Mouse (Mus musculus): ENCODE data around the gene Maml1. TPM values are rescaled to one million over a fixed set of nuclear protein-coding genes. Genes with fewer than 3 reads are reported as not detected.
"Not testable (repeated sequence)": the region's sequence is repeated elsewhere in the genome, so short reads cannot be mapped to it uniquely, and the experiment has no call there.

Maml1 gene
- polyA plus RNA-seq, 1 experiment from 2014 or later = 3.2 TPM

- no peak overlapping the region for H3K4me2 ChIP-seq
- H3K9me3 ChIP-seq = no peaks in the 10 kb centered on the region
- peaks cover 41% of the 10 kb centered on the region for H3K4me1 ChIP-seq (replicated peaks)
- 97% methylated on average over 6 of the region's 6 CpGs for WGBS
- no peaks in the 10 kb centered on the region for H3K27me3 ChIP-seq
- H3K4me3 ChIP-seq = no peak overlapping the region
- H3K9ac ChIP-seq = no peak overlapping the region
- peaks cover 5% of the 10 kb centered on the region; the same call in 1 of the 2 replicates for H3K36me3 ChIP-seq
- H3K27ac ChIP-seq = no peak overlapping the region
- no peak for ATAC-seq (ENCODE audit: low FRiP score)
Observed at GRCm38 (mm10) chr11:50321239-50321638, 29.1 kb upstream of the Maml1 start.

- H3K27me3 ChIP-seq; H3K4me3 ChIP-seq; H3K9me3 ChIP-seq; H3K4me2 ChIP-seq; ATAC-seq (ENCODE audit: low FRiP score); H3K27ac ChIP-seq; H3K36me3 ChIP-seq; H3K9ac ChIP-seq: not testable (repeated sequence)
- H3K4me1 ChIP-seq (replicated peaks) = peaks cover 37% of the 10 kb centered on the region
- WGBS = 86% methylated on average over 4 of the region's 4 CpGs
Observed at GRCm38 (mm10) chr11:50319343-50319742, 27.2 kb upstream of the Maml1 start.

- no peak for ATAC-seq (ENCODE audit: low FRiP score)
- H3K27ac ChIP-seq = no peak overlapping the region
- H3K4me2 ChIP-seq = no peak overlapping the region
- 0 out of 2 replicates have a peak, but pooled peaks cover 6% of the 10 kb centered on the region for H3K4me1 ChIP-seq (replicated peaks)
- no peaks in the 10 kb centered on the region for H3K9me3 ChIP-seq
- H3K4me3 ChIP-seq = no peak overlapping the region
- no peak overlapping the region for H3K9ac ChIP-seq
- no peaks in the 10 kb centered on the region for H3K27me3 ChIP-seq
- WGBS = 91% methylated on average over 2 of the region's 2 CpGs
- peaks cover 25% of the 10 kb centered on the region for H3K36me3 ChIP-seq
Observed at GRCm38 (mm10) chr11:50312803-50313202, 20.7 kb upstream of the Maml1 start.

DNA sequence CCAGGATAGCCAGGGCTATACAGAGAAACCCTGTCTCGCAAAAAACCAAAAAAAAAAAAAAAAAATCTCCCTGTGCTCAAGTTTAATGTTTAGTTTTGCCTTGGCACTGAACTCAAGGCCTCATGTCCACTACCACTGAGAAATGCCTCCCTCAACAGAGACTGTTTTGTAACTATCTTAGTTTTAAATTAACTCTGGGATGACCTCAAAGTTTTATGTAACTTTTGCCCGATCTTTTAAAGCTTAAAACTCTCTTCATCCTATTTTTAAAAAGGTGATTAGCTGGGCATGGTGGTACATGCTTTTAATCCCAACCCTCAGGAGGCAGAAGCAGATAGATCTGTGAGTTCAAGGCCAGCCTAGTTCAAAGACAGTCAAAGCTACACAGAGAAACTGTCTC is 11.3 kb upstream of the Maml1 start:
- 94% methylated on average over 2 of the region's 2 CpGs for WGBS

GRCm38 (mm10) chr11:50291321-50292165 is 568 bp downstream of the Maml1 start:
- Histone ChIP-seq H3K27me3 (no peaks in the 10 kb centered on the region), H3K36me3 (peaks cover 22% of the 10 kb centered on the region), H3K9me3 (no peaks in the 10 kb centered on the region), H3K4me2 (peak overlapping the region; percentile 83), H3K9ac (peak overlapping the region; percentile 99), H3K4me3 (peak overlapping the region; percentile 97), H3K4me1 (replicated peaks) (peaks cover 38% of the 10 kb centered on the region), H3K27ac (peak overlapping the region; percentile 99)
- under 1% methylated on average over 66 of the region's 85 CpGs for WGBS
- peak; percentile 88 for ATAC-seq (ENCODE audit: low FRiP score)

More for the DNA sequence above, 11.3 kb upstream of the Maml1 start:
- H3K9me3 ChIP-seq = no peaks in the 10 kb centered on the region
- H3K27ac ChIP-seq = no peak overlapping the region
- H3K36me3 ChIP-seq = peaks cover 94% of the 10 kb centered on the region
- no peaks in the 10 kb centered on the region for H3K27me3 ChIP-seq
- ATAC-seq (ENCODE audit: low FRiP score) = no peak
- H3K9ac ChIP-seq = no peak overlapping the region
- H3K4me2 ChIP-seq = no peak overlapping the region
- H3K4me3 ChIP-seq = no peak overlapping the region
- H3K4me1 ChIP-seq (replicated peaks) = no peaks in the 10 kb centered on the region

- H3K27me3 ChIP-seq = no peaks in the 10 kb centered on the region
- peak overlapping the region; percentile 99 for H3K27ac ChIP-seq
- H3K4me1 ChIP-seq (replicated peaks) = peaks cover 38% of the 10 kb centered on the region
- H3K4me2 ChIP-seq = peak overlapping the region; percentile 83
- peaks cover 25% of the 10 kb centered on the region for H3K36me3 ChIP-seq
- no peak for ATAC-seq (ENCODE audit: low FRiP score)
- H3K4me3 ChIP-seq = peak overlapping the region; percentile 97
- no peaks in the 10 kb centered on the region for H3K9me3 ChIP-seq
- peak overlapping the region; percentile 99 for H3K9ac ChIP-seq
- WGBS = 20% methylated on average over 20 of the region's 20 CpGs
Observed at GRCm38 (mm10) chr11:50290486-50291225, 1.5 kb downstream of the Maml1 start.

DNA sequence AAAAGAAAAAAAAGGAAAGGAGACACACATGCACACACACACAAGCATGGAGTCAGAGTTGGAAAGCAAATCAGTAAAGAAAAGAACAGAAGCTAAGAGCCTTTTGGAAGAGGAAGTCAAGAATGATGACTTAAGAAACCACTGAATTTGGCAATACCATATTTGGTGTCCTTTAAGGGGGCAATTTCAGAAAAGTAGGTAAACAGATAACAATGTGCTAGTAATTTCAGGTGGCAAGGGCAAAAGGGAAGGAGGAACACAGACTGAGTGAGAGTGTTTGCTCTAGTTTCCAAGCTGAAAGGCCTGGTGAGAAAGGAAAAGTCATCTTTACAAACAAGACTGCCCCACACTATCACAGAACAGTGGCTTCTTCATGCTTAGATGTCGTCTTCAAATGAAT is 5.7 kb downstream of the Maml1 start:
- no peak overlapping the region for H3K4me3 ChIP-seq
- H3K27ac ChIP-seq = no peak overlapping the region
- no peaks in the 10 kb centered on the region for H3K9me3 ChIP-seq
- H3K9ac ChIP-seq = no peak overlapping the region
- WGBS = 86% methylated on average over 1 of the region's 1 CpGs
- H3K36me3 ChIP-seq = peaks cover 21% of the 10 kb centered on the region
- H3K4me2 ChIP-seq = no peak overlapping the region
- H3K4me1 ChIP-seq (replicated peaks) = peaks cover 34% of the 10 kb centered on the region
- ATAC-seq (ENCODE audit: low FRiP score) = no peak
- no peaks in the 10 kb centered on the region for H3K27me3 ChIP-seq

DNA sequence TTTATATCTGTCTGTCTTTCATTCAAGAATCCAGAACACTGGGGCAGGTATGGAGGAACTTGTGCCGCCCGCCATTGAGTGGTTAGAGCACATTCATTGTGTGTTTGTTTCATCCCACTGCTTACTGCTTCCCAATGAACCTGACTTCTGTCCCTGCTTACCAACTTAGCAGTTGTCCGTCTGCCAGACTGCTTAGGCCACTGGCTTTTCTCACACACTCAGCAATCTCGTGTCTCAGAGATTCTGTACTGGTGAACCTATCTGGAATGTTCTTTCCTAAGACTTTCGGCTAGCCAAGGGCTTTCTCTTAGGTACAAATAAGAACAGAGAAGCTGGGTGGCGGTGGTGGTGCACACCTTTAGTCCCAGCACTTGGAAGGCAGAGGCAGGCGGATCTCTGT is 6.4 kb downstream of the Maml1 start:
- Histone ChIP-seq H3K4me3 (no peak overlapping the region), H3K36me3 (peaks cover 24% of the 10 kb centered on the region), H3K27me3 (no peaks in the 10 kb centered on the region), H3K4me1 (replicated peaks) (peaks cover 29% of the 10 kb centered on the region), H3K27ac (no peak overlapping the region), H3K9me3 (no peaks in the 10 kb centered on the region), H3K9ac (no peak overlapping the region), H3K4me2 (no peak overlapping the region)
- 93% methylated on average over 7 of the region's 7 CpGs for WGBS
- no peak for ATAC-seq (ENCODE audit: low FRiP score)

- Histone ChIP-seq H3K27me3 (no peaks in the 10 kb centered on the region), H3K9ac (no peak overlapping the region), H3K36me3 (peaks cover 27% of the 10 kb centered on the region), H3K4me1 (replicated peaks) (peaks cover 25% of the 10 kb centered on the region), H3K4me3 (no peak overlapping the region), H3K9me3 (no peaks in the 10 kb centered on the region), H3K4me2 (no peak overlapping the region), H3K27ac (no peak overlapping the region)
- WGBS = 95% methylated on average over 5 of the region's 5 CpGs
- no peak for ATAC-seq (ENCODE audit: low FRiP score)
Observed at GRCm38 (mm10) chr11:50285263-50285662, 6.8 kb downstream of the Maml1 start.

DNA sequence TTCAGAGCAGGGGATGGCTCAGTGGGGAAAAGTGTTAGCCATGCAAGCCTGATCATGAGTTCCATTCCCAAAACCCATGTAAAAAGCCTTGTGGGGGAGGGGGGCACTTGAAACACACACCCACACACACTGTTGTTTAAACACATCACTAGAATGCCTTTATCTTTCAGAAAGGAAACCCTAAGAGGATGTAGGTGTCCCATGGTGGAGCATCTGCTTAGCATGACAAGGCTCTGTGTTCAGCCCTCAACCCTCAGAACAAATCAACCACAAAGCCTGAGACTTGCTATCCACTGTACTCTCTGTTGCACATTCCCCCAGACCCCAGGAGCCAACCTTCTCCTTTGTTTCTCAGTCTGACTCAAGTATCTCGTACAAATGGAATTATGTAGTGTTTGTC is 12.1 kb downstream of the Maml1 start:
- peaks cover 10% of the 10 kb centered on the region for H3K36me3 ChIP-seq
- no peak overlapping the region for H3K27ac ChIP-seq
- no peaks in the 10 kb centered on the region for H3K4me1 ChIP-seq (replicated peaks)
- no peak overlapping the region for H3K4me3 ChIP-seq
- no peaks in the 10 kb centered on the region for H3K9me3 ChIP-seq
- H3K27me3 ChIP-seq = no peaks in the 10 kb centered on the region
- no peak for ATAC-seq (ENCODE audit: low FRiP score)
- H3K4me2 ChIP-seq = no peak overlapping the region
- no peak overlapping the region for H3K9ac ChIP-seq
- 62% methylated on average over 1 of the region's 1 CpGs for WGBS

GRCm38 (mm10) chr11:50279005-50279404 is 13.1 kb downstream of the Maml1 start:
- WGBS = 96% methylated on average over 4 of the region's 4 CpGs
- Histone ChIP-seq H3K27ac (no peak overlapping the region), H3K4me2 (no peak overlapping the region), H3K27me3 (no peaks in the 10 kb centered on the region), H3K9ac (no peak overlapping the region), H3K4me3 (no peak overlapping the region), H3K4me1 (replicated peaks) (no peaks in the 10 kb centered on the region), H3K36me3 (peaks cover 10% of the 10 kb centered on the region), H3K9me3 (no peaks in the 10 kb centered on the region)
- no peak for ATAC-seq (ENCODE audit: low FRiP score)

GRCm38 (mm10) chr11:50277706-50278105 is 14.4 kb downstream of the Maml1 start:
- H3K9ac ChIP-seq = no peak overlapping the region
- 92% methylated on average over 6 of the region's 6 CpGs for WGBS
- no peak for ATAC-seq (ENCODE audit: low FRiP score)
- H3K27me3 ChIP-seq = no peaks in the 10 kb centered on the region
- H3K4me1 ChIP-seq (replicated peaks) = 0 out of 2 replicates have a peak, but pooled peaks cover 3% of the 10 kb centered on the region
- no peak overlapping the region for H3K27ac ChIP-seq
- no peak overlapping the region for H3K4me3 ChIP-seq
- peaks cover 10% of the 10 kb centered on the region for H3K36me3 ChIP-seq
- no peaks in the 10 kb centered on the region for H3K9me3 ChIP-seq
- no peak overlapping the region for H3K4me2 ChIP-seq
